ENCODE assay signal across 14 mouse cellular contexts in the genomic region with DNA sequence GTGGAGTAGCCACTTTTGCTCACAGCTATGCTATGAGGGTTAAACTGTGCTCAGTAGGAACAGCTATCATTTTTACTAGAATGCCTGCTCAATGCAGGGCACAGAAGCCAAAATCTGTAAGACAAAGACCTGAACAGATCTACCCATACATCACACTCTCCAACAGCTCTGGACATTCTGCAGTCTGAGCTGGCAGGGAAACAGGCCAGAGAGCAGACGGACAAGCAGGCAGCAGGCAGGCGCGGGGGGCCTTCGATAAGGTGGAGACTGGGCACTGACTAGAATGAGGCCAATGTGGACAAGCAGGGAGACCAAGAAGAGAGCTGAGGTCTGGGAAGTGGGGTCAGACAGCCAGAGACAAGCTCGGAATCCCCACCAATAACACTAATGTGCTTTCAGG. TPM values are rescaled to one million over a fixed set of nuclear protein-coding genes. Genes with fewer than 3 reads are reported as not detected.
DNase-seq lines count a peak whose midpoint lies in the region; ATAC-seq lines count a peak whose summit lies in the region.
"Had no signal": no experiment of that assay in that cellular context is flagged by ENCODE, and none has a peak within 500 bp of the region (broad histone marks: within the 10 kb centered on the region; RNA-seq: fewer than 3 reads in every experiment).

No protein-coding gene starts in this region.

- no peaks in the 10 kb centered on the region for H3K27me3 ChIP-seq in hindbrain, embryonic 16.5 days (replicated peaks; ENCODE audit: control insufficient read depth, insufficient read depth, low read length)
- H3K27me3 ChIP-seq in hindbrain, embryonic 12.5 days: no peaks in the 10 kb centered on the region
- no peaks in the 10 kb centered on the region for H3K27me3 ChIP-seq in neural tube, embryonic 14.5 days (ENCODE audit: control insufficient read depth, insufficient read depth, low read length)
- H3K27me3 ChIP-seq: limb, embryonic 13.5 days; liver, embryonic 15.5 days; neural tube, embryonic 12.5 days had no signal

- peak; percentile 85 for DNase-seq in heart, adult 11 months
- DNase-seq in heart, postnatal 14 days: no peak
- no peak for DNase-seq in neural tube, embryonic 10.5 days (ENCODE audit: extremely low spot score, low spot score)
- no peak for DNase-seq in spleen, postnatal 4 days (ENCODE audit: low spot score in 2 of 2)
- DNase-seq: kidney, adult 8-10 months; layer of hippocampus, adult 9-11 months had no signal

- no peak overlapping the region for H3K27ac ChIP-seq in hindbrain, embryonic 16.5 days (ENCODE audit: low read depth, low read length)
- no peak overlapping the region for H3K27ac ChIP-seq in hindbrain, embryonic 12.5 days
- H3K27ac ChIP-seq in neural tube, embryonic 14.5 days (ENCODE audit: low read depth, low read length): no peak overlapping the region
- H3K27ac ChIP-seq: liver, embryonic 15.5 days; neural tube, embryonic 12.5 days had no signal

- 74% methylated on average over 5 of the region's 5 CpGs for WGBS in hindbrain, embryonic 16.5 days
- WGBS in hindbrain, embryonic 12.5 days: 90% methylated on average over 5 of the region's 5 CpGs
- WGBS in neural tube, embryonic 14.5 days: 87% methylated on average over 5 of the region's 5 CpGs

- intact Hi-C loops in heart, postnatal 14 days (cut with DNase I): loop anchor here (2.0 to 10.0 kb wide), 2 partner anchors 37 to 515 kb away; partner anchors contain the start of gene Mapkapk2

- H3K4me3 ChIP-seq in hindbrain, embryonic 16.5 days (ENCODE audit: low read length): no peak overlapping the region
- H3K4me3 ChIP-seq in hindbrain, embryonic 12.5 days: no peak overlapping the region
- no peak overlapping the region for H3K4me3 ChIP-seq in neural tube, embryonic 14.5 days (ENCODE audit: low read depth, low read length)
- H3K4me3 ChIP-seq: limb, embryonic 13.5 days; neural tube, embryonic 12.5 days had no signal

- peaks cover 15% of the 10 kb centered on the region for H3K36me3 ChIP-seq in hindbrain, embryonic 16.5 days (ENCODE audit: control insufficient read depth, insufficient read depth, low read length)
- H3K36me3 ChIP-seq in hindbrain, embryonic 12.5 days: peaks cover 29% of the 10 kb centered on the region
- H3K36me3 ChIP-seq in neural tube, embryonic 14.5 days (ENCODE audit: control insufficient read depth, insufficient read depth, low read length): peaks cover 21% of the 10 kb centered on the region

- H3K4me2 ChIP-seq in hindbrain, embryonic 16.5 days (ENCODE audit: low read length): no peak overlapping the region
- no peak overlapping the region for H3K4me2 ChIP-seq in hindbrain, embryonic 12.5 days (replicated peaks)
- H3K4me2 ChIP-seq in neural tube, embryonic 14.5 days (ENCODE audit: low read depth, low read length): no peak overlapping the region
- H3K4me2 ChIP-seq: limb, embryonic 13.5 days; neural tube, embryonic 12.5 days had no signal

- H3K9ac ChIP-seq in hindbrain, embryonic 16.5 days (ENCODE audit: low read depth, low read length): no peak overlapping the region
- no peak overlapping the region for H3K9ac ChIP-seq in hindbrain, embryonic 12.5 days
- H3K9ac ChIP-seq in neural tube, embryonic 14.5 days (replicated peaks; ENCODE audit: low read depth, low read length): no peak overlapping the region
- H3K9ac ChIP-seq: limb, embryonic 13.5 days; liver, embryonic 15.5 days; neural tube, embryonic 12.5 days had no signal

- ATAC-seq in hindbrain, embryonic 16.5 days: peak; percentile 19; the same call in 1 of the 2 replicates
- no peak for ATAC-seq in hindbrain, embryonic 12.5 days (ENCODE audit: low FRiP score)
- peak; percentile 13; the same call in 1 of the 2 replicates for ATAC-seq in neural tube, embryonic 14.5 days (ENCODE audit: low read depth)

- H3K9me3 ChIP-seq in hindbrain, embryonic 16.5 days (ENCODE audit: control insufficient read depth, low read length): no peaks in the 10 kb centered on the region
- H3K9me3 ChIP-seq in hindbrain, embryonic 12.5 days (replicated peaks): no peaks in the 10 kb centered on the region
- H3K9me3 ChIP-seq in neural tube, embryonic 14.5 days (ENCODE audit: control insufficient read depth, low read length): no peaks in the 10 kb centered on the region
- H3K9me3 ChIP-seq: limb, embryonic 13.5 days; liver, embryonic 15.5 days; neural tube, embryonic 12.5 days had no signal

- peaks cover 24% of the 10 kb centered on the region for H3K4me1 ChIP-seq in hindbrain, embryonic 16.5 days (ENCODE audit: control insufficient read depth, insufficient read depth, low read depth, low read length)
- peaks cover 51% of the 10 kb centered on the region for H3K4me1 ChIP-seq in hindbrain, embryonic 12.5 days
- peaks cover 8% of the 10 kb centered on the region; the same call in 1 of the 2 replicates for H3K4me1 ChIP-seq in neural tube, embryonic 14.5 days (ENCODE audit: control insufficient read depth, insufficient read depth, low read length)

RNA-seq across cellular contexts. Expression of gene Mapkapk2, which starts 37.8 kb away (rescaled TPM):
- total RNA-seq in heart, postnatal 14 days (2021): 100 to 1,000 TPM; 209 to 221 TPM
- polyA plus RNA-seq in hindbrain, embryonic 16.5 days (2015; fragmentation: Nextera tagmentation; extraction: Ambion mirVana): 9.1 and 15.7 TPM in 2 replicates
- polyA plus RNA-seq in hindbrain, embryonic 12.5 days (2016; fragmentation: Nextera tagmentation; extraction: Ambion mirVana): 50.3 and 52.4 TPM in 2 replicates
- 15.8 and 16.1 TPM in 2 replicates for polyA plus RNA-seq in neural tube, embryonic 14.5 days (2014; fragmentation: Nextera tagmentation; extraction: Ambion mirVana)

RNA-seq across cellular contexts. Expression of gene Il10, which starts 40.2 kb away (rescaled TPM):
- total RNA-seq in heart, postnatal 14 days (2021): not detected
- 0.16 TPM in 1 of 2 replicates, not detected in the other for polyA plus RNA-seq in hindbrain, embryonic 16.5 days (2015; fragmentation: Nextera tagmentation; extraction: Ambion mirVana)
- polyA plus RNA-seq in hindbrain, embryonic 12.5 days (2016; fragmentation: Nextera tagmentation; extraction: Ambion mirVana): not detected in 2 replicates
- not detected in 2 replicates for polyA plus RNA-seq in neural tube, embryonic 14.5 days (2014; fragmentation: Nextera tagmentation; extraction: Ambion mirVana)
- total RNA-seq: adrenal gland, postnatal 4 days; gastrocnemius, adult 8-10 months had no signal
- polyA plus RNA-seq: liver, embryonic 15.5 days; neural tube, embryonic 12.5 days had no signal
